8 mouse cellular contexts compared by ENCODE assay signal in the genomic region with DNA sequence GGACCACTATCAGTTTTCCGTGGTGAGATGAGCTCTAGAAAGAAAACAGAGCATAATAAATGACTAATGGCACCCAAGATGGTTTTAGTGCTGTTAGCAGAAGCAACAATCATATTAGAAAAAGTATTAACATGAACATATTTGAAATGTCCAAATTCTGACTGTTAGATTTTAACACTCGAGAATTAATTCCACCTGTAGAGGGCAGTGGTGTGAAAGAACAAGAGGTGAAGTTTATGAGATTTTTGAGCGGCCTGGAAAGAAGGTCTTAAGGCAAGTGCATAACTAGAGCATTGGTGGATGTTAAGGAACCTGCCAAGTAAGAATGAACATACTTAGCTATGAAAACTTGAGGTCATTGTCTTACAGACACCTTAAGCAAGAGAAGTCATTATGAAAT. TPM values are rescaled to one million over a fixed set of nuclear protein-coding genes. Genes with fewer than 3 reads are reported as not detected.
DNase-seq lines count a peak whose midpoint lies in the region; ATAC-seq and TF ChIP-seq lines count a peak whose summit lies in the region.

No protein-coding gene starts in this region.

- H3K27me3 ChIP-seq in liver, embryonic 14.5 days (ENCODE audit: control insufficient read depth, insufficient read depth, low read length) = no peaks in the 10 kb centered on the region
- H3K27me3 ChIP-seq in liver, embryonic 11.5 days (replicated peaks; ENCODE audit: control insufficient read depth, insufficient read depth, low read length) = no peaks in the 10 kb centered on the region

- 11% methylated on average over 3 of the region's 3 CpGs for WGBS in liver, embryonic 14.5 days (ENCODE audit: insufficient replicate concordance)
- WGBS in liver, embryonic 11.5 days = 16% methylated on average over 3 of the region's 3 CpGs

- no peaks in the 10 kb centered on the region for H3K9me3 ChIP-seq in liver, embryonic 14.5 days (ENCODE audit: control insufficient read depth, low read length)
- no peaks in the 10 kb centered on the region for H3K9me3 ChIP-seq in liver, embryonic 11.5 days (ENCODE audit: control insufficient read depth, low read length)

- peak; percentile 41 for DNase-seq in embryo, embryonic 10 days (ENCODE audit: low spot score)
- no peak for DNase-seq in embryo, embryonic 9.5 days (ENCODE audit: extremely low spot score)
- peak in 2 of 3 experiments; percentile 24 to 33 for DNase-seq in liver, embryonic 14.5 days (ENCODE audit: low read depth in 3 of 3, low spot score in 3 of 3)
- DNase-seq in liver, embryonic 11.5 days (ENCODE audit: low spot score) = no peak
- peak; percentile 43 for DNase-seq in T-cell, adult 2 months (ENCODE audit: low spot score)
- no peak for DNase-seq in layer of hippocampus, postnatal 36 days
- no peak for DNase-seq in thymus, postnatal 25 days

- no peak overlapping the region for H3K4me3 ChIP-seq in liver, embryonic 14.5 days (ENCODE audit: insufficient read depth in 1 of 2, low read depth in 2 of 2, low read length in 2 of 2)
- no peak overlapping the region for H3K4me3 ChIP-seq in liver, embryonic 11.5 days (ENCODE audit: low read depth, low read length)

- H3K36me3 ChIP-seq in liver, embryonic 14.5 days (replicated peaks; ENCODE audit: control insufficient read depth, insufficient read depth, low read depth) = no peaks in the 10 kb centered on the region
- H3K36me3 ChIP-seq in liver, embryonic 11.5 days (ENCODE audit: control insufficient read depth, insufficient read depth, low read length) = no peaks in the 10 kb centered on the region

- no peak for TF ChIP-seq EP300 in liver, embryonic 14.5 days (IDR thresholded peaks at IDR 0.05; ENCODE audit: low read depth)

- H3K27ac ChIP-seq in liver, embryonic 14.5 days = no peak overlapping the region
- H3K27ac ChIP-seq in liver, embryonic 11.5 days (ENCODE audit: low read depth, low read length) = no peak overlapping the region

- H3K4me2 ChIP-seq in liver, embryonic 14.5 days (ENCODE audit: low read depth) = no peak overlapping the region
- H3K4me2 ChIP-seq in liver, embryonic 11.5 days = no peak overlapping the region

- no peak for ATAC-seq in liver, embryonic 14.5 days (ENCODE audit: insufficient read depth)
- ATAC-seq in liver, embryonic 11.5 days (replicated peaks; ENCODE audit: low FRiP score) = no peak
- 0 out of 2 replicates have a peak, but pooled peaks have one; percentile 55 for ATAC-seq in megakaryocyte-erythroid progenitor cell, adult 5-6 weeks (replicated peaks; ENCODE audit: low FRiP score, low TSS enrichment, poor library complexity, severe bottlenecking)

- no peaks in the 10 kb centered on the region for H3K4me1 ChIP-seq in liver, embryonic 14.5 days (replicated peaks; ENCODE audit: control insufficient read depth in 2 of 2, insufficient read depth in 2 of 2, low read length in 1 of 2)
- no peaks in the 10 kb centered on the region for H3K4me1 ChIP-seq in liver, embryonic 11.5 days (replicated peaks; ENCODE audit: control insufficient read depth, insufficient read depth, low read length)

- H3K9ac ChIP-seq in liver, embryonic 14.5 days (replicated peaks) = no peak overlapping the region
- H3K9ac ChIP-seq in liver, embryonic 11.5 days (ENCODE audit: low read depth, low read length) = no peak overlapping the region

- TF ChIP-seq CTCF in liver, embryonic 14.5 days (IDR thresholded peaks at IDR 0.05; ENCODE audit: low read depth) = peak; percentile 18; the same call in 1 of the 2 replicates

RNA-seq across cellular contexts. Expression of a gene that starts 6.7 kb away (rescaled TPM):
- polyA plus RNA-seq in liver, embryonic 14.5 days (2012; rRNA removed) = 0.49 and 0.54 TPM in 2 replicates
- 0.39 and 1.0 TPM in 2 replicates for polyA plus RNA-seq in liver, embryonic 14.5 days (2014; fragmentation: Nextera tagmentation; extraction: Ambion mirVana)
- polyA plus RNA-seq in liver, embryonic 11.5 days (2014; fragmentation: Nextera tagmentation; extraction: Ambion mirVana) = 2.2 and 2.4 TPM in 2 replicates
- 3.2 and 6.2 TPM in 2 replicates for total RNA-seq in megakaryocyte-erythroid progenitor cell, adult 5-6 weeks (2014; fragmentation: Nextera tagmentation)
- 3.3 and 4.0 TPM in 2 replicates for total RNA-seq in megakaryocyte-erythroid progenitor cell, adult 5-6 weeks (2017)
- 1 to 10 TPM; 7.7 to 9.0 TPM for total RNA-seq in layer of hippocampus, postnatal 36 days (2021)

RNA-seq across cellular contexts. Expression of a gene that starts 23.3 kb away (rescaled TPM):
- polyA plus RNA-seq in liver, embryonic 14.5 days (2012; rRNA removed) = 3.8 and 3.9 TPM in 2 replicates
- polyA plus RNA-seq in liver, embryonic 14.5 days (2014; fragmentation: Nextera tagmentation; extraction: Ambion mirVana) = 3.9 and 5.1 TPM in 2 replicates
- 14.4 and 16.4 TPM in 2 replicates for polyA plus RNA-seq in liver, embryonic 11.5 days (2014; fragmentation: Nextera tagmentation; extraction: Ambion mirVana)
- total RNA-seq in megakaryocyte-erythroid progenitor cell, adult 5-6 weeks (2014; fragmentation: Nextera tagmentation) = 13.3 and 18.7 TPM in 2 replicates
- 5.7 and 7.1 TPM in 2 replicates for total RNA-seq in megakaryocyte-erythroid progenitor cell, adult 5-6 weeks (2017)
- 10 to 100 TPM; 17.0 to 20.7 TPM for total RNA-seq in layer of hippocampus, postnatal 36 days (2021)

RNA-seq across cellular contexts. Expression of a gene that starts 39.7 kb away (rescaled TPM):
- 2.7 and 4.4 TPM in 2 replicates for polyA plus RNA-seq in liver, embryonic 14.5 days (2012; rRNA removed)
- 8.5 and 12.0 TPM in 2 replicates for polyA plus RNA-seq in liver, embryonic 14.5 days (2014; fragmentation: Nextera tagmentation; extraction: Ambion mirVana)
- polyA plus RNA-seq in liver, embryonic 11.5 days (2014; fragmentation: Nextera tagmentation; extraction: Ambion mirVana) = 27.5 and 27.9 TPM in 2 replicates
- 26.7 and 30.6 TPM in 2 replicates for total RNA-seq in megakaryocyte-erythroid progenitor cell, adult 5-6 weeks (2014; fragmentation: Nextera tagmentation)
- 38.0 and 38.1 TPM in 2 replicates for total RNA-seq in megakaryocyte-erythroid progenitor cell, adult 5-6 weeks (2017)
- 10 to 100 TPM; 13.6 to 14.7 TPM for total RNA-seq in layer of hippocampus, postnatal 36 days (2021)

RNA-seq across cellular contexts. Expression of a gene that starts 47.8 kb away (rescaled TPM):
- polyA plus RNA-seq in liver, embryonic 14.5 days (2012; rRNA removed) = 1,715 and 1,748 TPM in 2 replicates
- polyA plus RNA-seq in liver, embryonic 14.5 days (2014; fragmentation: Nextera tagmentation; extraction: Ambion mirVana) = 863 and 876 TPM in 2 replicates
- 1,276 and 1,341 TPM in 2 replicates for polyA plus RNA-seq in liver, embryonic 11.5 days (2014; fragmentation: Nextera tagmentation; extraction: Ambion mirVana)
- 3,241 and 3,814 TPM in 2 replicates for total RNA-seq in megakaryocyte-erythroid progenitor cell, adult 5-6 weeks (2014; fragmentation: Nextera tagmentation)
- total RNA-seq in megakaryocyte-erythroid progenitor cell, adult 5-6 weeks (2017) = 1,950 and 2,335 TPM in 2 replicates
- total RNA-seq in layer of hippocampus, postnatal 36 days (2021) = 100 to 1,000 TPM; 399 to 414 TPM

RNA-seq across cellular contexts. Expression of a gene that starts 52.9 kb away (rescaled TPM):
- polyA plus RNA-seq in liver, embryonic 14.5 days (2012; rRNA removed) = 0.55 TPM in 2 replicates
- 0.09 and 0.15 TPM in 2 replicates for polyA plus RNA-seq in liver, embryonic 14.5 days (2014; fragmentation: Nextera tagmentation; extraction: Ambion mirVana)
- polyA plus RNA-seq in liver, embryonic 11.5 days (2014; fragmentation: Nextera tagmentation; extraction: Ambion mirVana) = 0.38 and 0.81 TPM in 2 replicates
- total RNA-seq in megakaryocyte-erythroid progenitor cell, adult 5-6 weeks (2014; fragmentation: Nextera tagmentation) = 0.77 and 1.2 TPM in 2 replicates
- total RNA-seq in megakaryocyte-erythroid progenitor cell, adult 5-6 weeks (2017) = 1.6 TPM in 1 of 2 replicates, not detected in the other
- total RNA-seq in layer of hippocampus, postnatal 36 days (2021) = under 1 TPM; 0.85 to 0.88 TPM

Comparison
In these comparisons a context has a peak if more than half of its experiments do, and no peak if none do; other contexts are left out.
1. DNase-seq: peak in embryo, embryonic 10 days (single experiment), liver, embryonic 14.5 days (2 of 3) and T-cell, adult 2 months (single experiment); none in embryo, embryonic 9.5 days (single experiment), liver, embryonic 11.5 days (single experiment), layer of hippocampus, postnatal 36 days (0 of 2) and thymus, postnatal 25 days (single experiment).